Mouse (Mus musculus) naive thymus-derived CD4-positive, alpha-beta T cell, adult 2 months (primary cell): Measurements from ENCODE around the gene Rnf166.
A peak's percentile ranks its signal among the peaks of the same experiment; 100 is the strongest.

ENCODE experiments used
- DNase-seq: peaks from one replicate; pipeline ENCODE4 v3.0.0-alpha.2; 2011; ENCODE audit warnings: low read depth

Gene Rnf166

DNA sequence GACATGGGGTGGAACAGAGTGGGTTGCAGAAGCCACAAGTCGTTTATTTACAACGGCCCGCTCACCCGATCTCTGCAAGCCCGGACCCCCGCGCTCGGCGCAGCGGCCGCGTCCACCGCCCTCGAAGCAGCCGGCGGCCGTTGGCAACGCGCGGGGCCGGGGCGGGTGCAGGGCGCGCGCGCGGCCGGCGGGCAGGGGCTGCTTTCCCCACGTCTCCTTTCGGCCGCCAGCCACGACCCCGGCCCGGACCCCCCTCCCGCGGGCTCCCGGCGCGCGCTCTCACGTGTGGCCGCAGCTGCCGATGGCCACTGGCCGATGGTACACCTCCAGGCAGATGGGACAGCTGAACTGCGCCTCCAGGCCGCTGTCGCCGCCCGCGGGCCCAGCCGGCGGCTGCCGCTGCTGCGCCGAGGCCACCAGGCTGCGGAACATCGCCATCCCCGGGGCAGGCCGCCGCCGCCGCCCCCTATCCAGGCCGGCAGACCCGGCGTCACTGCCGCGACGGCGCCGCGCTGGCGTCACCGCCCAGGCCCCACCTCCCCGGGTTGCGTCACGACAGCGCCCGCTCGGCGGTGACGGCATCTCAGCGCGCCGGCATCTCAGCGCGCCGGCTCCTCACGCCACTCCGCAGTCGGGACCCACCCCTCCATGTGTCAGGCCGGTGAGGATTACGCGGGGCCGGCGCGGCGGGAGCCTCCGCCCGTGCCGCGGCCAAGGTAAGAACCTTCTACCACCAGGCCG lies at the start of gene Rnf166, which contains the start of gene Ctu2:
Gene Rnf166, minus strand, starts transcription at position 485 of the 741 bp plus-strand sequence.
Gene Ctu2, plus strand, starts transcription at position 564 of the 741 bp plus-strand sequence.
- peak; percentile 95 for DNase-seq

- DNase-seq: no peak
These were observed 49.1 kb upstream of the Rnf166 start for GRCm38 (mm10) chr8:122525004-122525403.

- DNase-seq: no peak
These were observed 48.6 kb upstream of the Rnf166 start for GRCm38 (mm10) chr8:122524506-122524905.

DNA sequence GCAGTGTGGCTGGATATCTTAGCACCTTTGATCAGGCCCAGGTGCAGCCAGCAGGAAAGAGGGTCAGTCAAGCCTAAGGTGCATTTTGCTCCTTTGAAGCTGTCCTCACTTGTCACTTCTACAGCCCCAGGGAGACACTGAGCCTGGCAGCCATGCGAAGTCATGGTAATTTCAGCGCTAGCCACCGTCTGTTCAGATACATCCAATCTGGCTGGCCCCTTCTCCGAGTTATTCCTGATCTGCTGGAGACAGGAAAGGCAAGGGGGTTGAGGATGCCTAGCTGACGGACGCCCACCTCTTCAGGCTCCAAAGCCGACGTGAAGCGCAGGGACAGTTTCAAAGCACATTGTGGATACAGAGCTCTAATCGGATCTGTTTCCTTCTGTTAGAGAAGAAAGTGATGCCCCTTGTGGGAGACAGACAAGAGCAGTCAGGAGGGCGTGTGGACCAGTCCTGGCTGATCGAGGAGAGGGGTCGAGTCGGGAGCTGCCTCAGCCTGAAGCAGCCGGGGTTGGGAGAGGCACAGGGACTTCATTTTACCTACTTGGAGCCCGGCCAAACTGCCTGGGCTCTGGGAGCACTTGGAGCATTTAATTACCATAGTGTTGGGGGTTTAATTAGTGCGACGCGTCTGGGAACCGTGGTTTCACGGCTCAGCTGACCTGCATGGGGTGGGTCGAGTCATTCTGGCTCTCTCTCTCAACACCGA lies 47.9 kb upstream of the Rnf166 start:
- DNase-seq: no peak

- no peak for DNase-seq
These were observed 47.2 kb upstream of the Rnf166 start for GRCm38 (mm10) chr8:122522796-122523651.

DNA sequence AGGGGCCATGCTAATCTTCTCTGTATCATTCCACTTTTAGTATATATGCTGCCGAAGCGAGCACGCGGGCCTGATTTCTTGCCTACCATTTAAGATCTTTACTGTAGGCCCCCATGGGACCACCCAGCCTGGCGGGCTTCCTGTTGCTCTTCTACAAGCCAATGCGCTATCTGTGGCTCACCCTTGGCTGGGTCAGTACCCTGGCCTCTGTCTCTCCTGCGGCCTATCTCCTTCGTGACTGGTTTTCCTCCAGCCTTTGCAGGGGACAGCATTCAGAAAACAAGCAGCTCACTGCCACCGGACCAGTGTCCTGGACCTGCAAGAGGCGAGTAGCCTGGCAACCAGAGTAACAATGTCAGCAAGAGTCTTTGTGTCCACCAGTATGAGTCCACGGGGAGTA lies 44.7 kb upstream of the Rnf166 start:
- DNase-seq: no peak

DNA sequence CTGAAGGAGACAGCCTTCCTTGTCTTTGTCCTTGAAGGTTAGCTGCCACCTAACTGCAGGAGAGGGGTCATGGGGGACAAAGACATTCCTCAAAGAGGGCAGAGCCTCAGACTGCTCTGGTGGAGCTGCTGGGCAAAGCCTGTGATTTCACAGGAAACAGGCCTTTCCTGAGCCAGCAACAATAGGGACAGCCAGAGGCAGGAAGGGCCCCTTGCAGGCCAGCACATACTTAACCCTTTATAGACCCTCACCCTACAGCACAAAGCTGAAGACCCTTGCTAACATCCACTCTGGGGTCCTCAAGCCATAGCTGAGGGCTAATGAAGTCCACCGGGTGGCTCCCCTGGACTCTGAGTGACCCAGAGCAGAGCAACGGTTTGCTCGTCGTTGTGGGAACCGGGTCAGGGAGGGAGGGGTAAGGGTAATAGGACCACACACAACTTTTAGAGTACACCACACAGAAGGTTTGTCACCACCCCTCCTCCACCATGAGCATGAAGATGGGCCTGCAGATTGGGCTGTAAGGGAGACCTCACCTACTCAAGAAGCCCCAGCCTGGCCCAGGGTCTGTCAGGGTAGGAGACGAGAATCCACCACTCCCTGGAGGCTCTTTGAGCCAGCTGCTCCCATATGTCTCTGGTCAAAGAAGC lies 41.8 kb upstream of the Rnf166 start:
- no peak for DNase-seq

GRCm38 (mm10) chr8:122515699-122516098 lies 39.8 kb upstream of the Rnf166 start:
- no peak for DNase-seq

DNA sequence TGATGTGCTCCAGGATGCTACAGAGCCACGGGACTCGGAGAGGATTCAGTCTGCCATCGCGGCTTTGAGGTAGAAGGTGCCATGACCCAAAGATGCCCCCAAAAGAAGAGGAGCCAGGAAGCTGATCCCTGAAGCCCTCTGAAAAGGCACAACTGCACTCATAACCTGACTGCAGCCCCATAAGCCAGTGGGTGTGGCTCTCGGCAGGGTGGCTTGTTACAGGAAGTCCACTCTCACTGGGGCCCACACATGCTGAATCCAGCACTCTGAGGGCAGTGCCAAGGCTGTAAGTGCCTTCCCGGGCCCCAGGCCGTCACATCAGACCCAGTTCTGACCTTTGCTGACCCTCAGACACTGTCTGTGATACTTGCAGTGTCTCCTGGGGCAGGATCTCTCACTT lies 36.5 kb upstream of the Rnf166 start:
- no peak for DNase-seq

DNA sequence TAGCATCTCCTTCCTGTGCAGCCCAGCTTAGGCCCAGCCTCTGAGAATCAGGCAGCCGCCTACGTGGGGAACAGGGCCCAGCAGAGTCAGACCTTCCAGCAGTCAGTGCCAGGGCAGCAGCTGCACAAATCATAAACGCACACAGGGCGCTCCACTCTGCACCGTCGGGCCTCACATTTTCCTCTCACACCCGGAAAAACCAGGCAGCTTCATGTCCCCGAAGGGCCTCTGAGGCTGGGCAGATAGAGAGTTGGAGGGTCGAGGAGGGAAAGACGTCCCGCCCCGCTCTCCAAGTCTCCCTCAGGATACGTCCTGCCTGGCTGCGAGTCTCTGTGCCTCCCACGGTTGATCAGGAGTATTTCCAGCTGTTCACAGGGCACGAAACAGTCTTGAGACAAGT lies 35.7 kb upstream of the Rnf166 start:
- no peak for DNase-seq

GRCm38 (mm10) chr8:122500856-122501255 lies 25.0 kb upstream of the Rnf166 start:
- DNase-seq: peak; percentile 87

DNA sequence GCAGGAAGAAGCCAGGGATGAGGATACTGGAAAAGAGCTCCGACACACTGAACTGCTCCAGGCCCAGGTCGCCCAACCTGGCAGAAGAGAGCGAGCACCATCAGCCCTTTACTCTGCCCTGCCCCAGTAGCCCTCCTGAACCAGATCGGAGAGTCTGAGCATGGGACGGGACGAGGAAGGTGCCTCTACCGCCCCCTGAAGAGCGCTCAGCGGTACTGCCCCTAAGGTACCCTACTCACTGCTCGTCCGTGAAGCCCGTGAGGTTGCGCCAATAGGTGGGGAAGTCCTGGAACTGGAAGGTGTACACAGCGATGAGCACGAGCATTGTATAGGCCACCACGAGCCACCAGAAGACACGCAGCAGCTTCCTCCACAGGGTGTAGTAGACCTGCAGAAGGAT lies 22.0 kb upstream of the Rnf166 start:
- DNase-seq: peak; percentile 35

DNA sequence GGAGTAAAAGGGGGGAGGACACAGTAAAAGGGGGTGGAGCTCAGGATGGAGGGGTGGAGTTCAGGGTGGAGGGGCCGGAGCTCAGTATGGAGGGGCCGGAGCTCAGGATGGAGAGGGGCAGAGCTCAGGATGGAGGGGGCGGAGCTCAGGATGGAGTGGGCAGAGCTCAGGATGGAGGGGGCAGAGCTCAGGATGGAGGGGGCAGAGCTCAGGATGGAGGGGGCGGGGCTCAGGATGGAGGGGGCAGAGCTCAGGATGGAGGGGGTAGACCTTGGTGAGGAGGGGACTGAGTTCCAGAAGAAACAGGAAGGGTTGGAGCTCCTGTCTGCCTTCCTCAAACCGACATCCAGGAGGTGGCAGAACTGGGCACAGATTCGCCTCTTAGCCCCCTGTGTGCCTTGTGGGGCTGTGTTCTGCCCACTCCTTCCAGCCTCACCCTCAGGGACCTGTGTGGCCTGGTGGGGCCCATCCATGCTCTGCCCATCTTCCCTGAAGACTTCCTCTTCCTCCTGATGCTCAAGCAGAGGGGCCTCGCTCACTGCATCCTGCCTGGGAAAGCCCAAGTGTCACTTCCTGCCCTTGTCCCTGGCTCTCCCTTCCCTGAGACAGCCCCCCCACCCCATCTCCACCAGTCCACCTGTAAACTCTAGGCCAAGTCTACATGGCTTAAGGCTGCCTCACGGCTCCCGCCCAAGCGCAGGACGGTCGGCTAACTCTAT lies 21.3 kb upstream of the Rnf166 start:
- no peak for DNase-seq

- DNase-seq: no peak
These were observed 12.5 kb upstream of the Rnf166 start for GRCm38 (mm10) chr8:122488387-122488786.

DNA sequence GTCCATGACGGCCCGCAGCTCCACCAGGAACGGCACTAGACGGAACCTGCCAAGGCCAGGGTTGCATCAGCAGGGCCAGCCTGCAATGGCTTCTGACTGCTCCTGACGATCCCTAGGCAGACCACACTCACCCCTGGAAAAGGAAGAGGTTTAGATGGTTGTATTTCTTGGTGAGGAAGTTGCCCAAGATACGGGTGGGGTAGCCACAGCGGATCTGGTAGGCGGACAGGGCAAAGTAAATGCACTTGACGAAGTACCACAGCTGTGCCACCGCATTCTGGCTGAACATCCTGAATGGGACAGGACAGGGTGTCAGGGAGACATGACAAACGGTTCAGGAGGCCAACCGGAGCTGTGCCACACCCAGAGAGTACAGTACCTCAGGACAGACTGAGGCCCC lies 9.0 kb upstream of the Rnf166 start:
- DNase-seq: no peak

GRCm38 (mm10) chr8:122483877-122484276 lies 8.0 kb upstream of the Rnf166 start:
- no peak for DNase-seq

DNA sequence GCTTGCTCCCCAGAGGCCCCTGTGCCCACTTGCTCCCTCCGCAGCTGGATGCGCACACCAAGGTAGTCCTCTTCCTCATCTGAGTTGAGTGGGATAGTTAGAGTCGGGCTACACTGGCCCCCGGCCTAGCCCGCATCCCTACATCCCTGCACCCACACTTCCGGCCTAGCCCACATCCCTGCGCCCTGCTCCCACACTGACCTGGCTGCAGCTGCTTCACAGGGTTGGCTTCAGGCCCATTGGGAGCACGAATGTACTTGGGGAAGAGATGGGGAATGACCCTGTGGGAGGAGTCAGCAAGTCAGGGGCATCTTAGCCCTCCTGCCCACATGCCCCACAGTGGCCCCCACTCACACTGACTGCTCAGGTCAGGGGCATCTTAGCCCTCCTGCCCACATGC lies 6.6 kb upstream of the Rnf166 start:
- no peak for DNase-seq

- DNase-seq: peak; percentile 60
These were observed 808 bp downstream of the Rnf166 start for GRCm38 (mm10) chr8:122474951-122475560.

GRCm38 (mm10) chr8:122473911-122474421 lies 1.9 kb downstream of the Rnf166 start:
- DNase-seq: peak; percentile 69

- DNase-seq: peak; percentile 39
These were observed 5.2 kb downstream of the Rnf166 start for GRCm38 (mm10) chr8:122470691-122471090.

- DNase-seq: no peak
These were observed 5.9 kb downstream of the Rnf166 start for GRCm38 (mm10) chr8:122469965-122470364.
